Mouse (Mus musculus) neural tube, embryonic 14.5 days (tissue): ENCODE measurements around the gene 4933428G20Rik. TPM values are rescaled to one million over a fixed set of nuclear protein-coding genes. Genes with fewer than 3 reads are reported as not detected.

Source experiments
- ATAC-seq: fragments of 200-750 bp; cut with Nextera tagmentation; 2 replicates; pipeline ENCODE4 v1.8.0; 2017; ENCODE audit warnings: low read depth, mild to moderate bottlenecking, moderate TSS enrichment, moderate library complexity
- H3K27ac ChIP-seq: fragments of 300-500 bp; sonication (generic); 2 replicates; pipeline ENCODE4 v1.5.1; 2014; ENCODE audit warnings: low read depth, mild to moderate bottlenecking, control low read depth, low read length, moderate library complexity, mixed read lengths
- H3K27me3 ChIP-seq: fragments of 300-500 bp; sonication (generic); 2 replicates; pipeline ENCODE4 v1.6.1; 2014; ENCODE audit warnings: low read length; ENCODE audit not compliant: control insufficient read depth, insufficient read depth
- H3K36me3 ChIP-seq: fragments of 300-500 bp; sonication (generic); 2 replicates; pipeline ENCODE4 v1.6.1; 2014; ENCODE audit warnings: low read length, mixed read lengths; ENCODE audit not compliant: control insufficient read depth, insufficient read depth
- H3K4me1 ChIP-seq: fragments of 300-500 bp; sonication (generic); 2 replicates; pipeline ENCODE4 v1.6.1; 2014; ENCODE audit warnings: low read length; ENCODE audit not compliant: control insufficient read depth, insufficient read depth
- H3K4me2 ChIP-seq: fragments of 300-500 bp; sonication (generic); 2 replicates; pipeline ENCODE4 v1.6.1; 2014; ENCODE audit warnings: mild to moderate bottlenecking, low read depth, low read length, control low read depth
- H3K4me3 ChIP-seq: fragments of 300-500 bp; sonication (generic); 2 replicates; pipeline ENCODE4 v1.5.1; 2014; ENCODE audit warnings: low read depth, low read length, control low read depth, mixed read lengths
- H3K9ac ChIP-seq: fragments of 300-500 bp; sonication (generic); replicated peaks from 2 replicates; pipeline ENCODE4 v1.6.1; 2014; ENCODE audit warnings: low read depth, mild to moderate bottlenecking, control low read depth, low read length, mixed read lengths
- H3K9me3 ChIP-seq: fragments of 300-500 bp; sonication (generic); 2 replicates; pipeline ENCODE4 v1.6.1; 2016; ENCODE audit warnings: low read length; ENCODE audit not compliant: control insufficient read depth
- WGBS: fragments of 180-500 bp; shearing (Covaris S2); extraction: QIAGEN DNeasy Blood & Tissue Kit; methylation state at CpG from one replicate; pipeline ENCODE4 v1.1.7; 2014; 5-methylcytosine and 5-hydroxymethylcytosine counted together
- polyA plus RNA-seq: library from polyadenylated mRNA; unstranded; fragments of >200 nt; fragmentation: Nextera tagmentation; extraction: Ambion mirVana; gene quantifications from 2 replicates; pipeline ENCODE4 v1.2.1, GENCODE M21; 2014

The 4933428G20Rik gene
- polyA plus RNA-seq, 1 experiment from 2014 or later: 0.33 TPM

DNA sequence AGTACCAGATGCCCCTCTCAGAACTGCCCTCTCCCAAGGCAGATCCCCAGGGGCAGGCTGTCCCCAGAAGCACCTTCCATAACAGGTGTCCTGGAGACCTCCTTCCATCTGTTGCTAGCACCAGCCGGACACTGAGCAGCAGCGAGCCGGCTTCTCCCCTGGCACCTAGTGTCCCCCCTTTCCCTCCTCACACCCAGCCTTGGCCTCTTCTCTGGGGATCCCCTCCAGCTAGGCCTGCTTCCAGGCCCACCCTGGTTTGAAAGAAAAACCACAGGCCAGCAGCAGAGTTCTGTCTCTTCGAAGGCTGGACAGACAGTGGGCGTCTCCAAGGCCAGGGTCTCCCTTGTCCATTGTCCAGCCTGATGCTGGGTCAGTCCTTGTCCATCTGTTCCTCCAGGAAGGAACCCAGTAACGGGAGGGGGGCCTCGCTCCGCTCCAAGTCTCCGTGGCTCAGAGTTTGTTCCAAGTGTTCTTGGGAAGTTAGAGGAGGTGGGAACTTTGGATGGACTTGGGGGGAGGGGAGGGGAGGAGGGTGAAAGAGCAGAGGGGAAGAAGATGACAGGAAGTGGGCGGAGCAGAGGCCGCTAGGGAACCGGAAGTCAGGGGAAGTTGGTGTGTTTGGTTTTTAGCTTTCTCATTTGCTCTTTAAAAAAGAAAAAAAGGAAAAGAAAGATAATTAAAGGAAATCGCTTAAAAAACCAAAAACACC is 11.7 kb upstream of the 4933428G20Rik start:
- WGBS: 56% methylated on average over 13 of the region's 13 CpGs
- Histone ChIP-seq H3K4me2 (no peak overlapping the region), H3K27ac (no peak overlapping the region), H3K27me3 (no peaks in the 10 kb centered on the region), H3K4me1 (peaks cover 5% of the 10 kb centered on the region; the same call in 1 of the 2 replicates), H3K36me3 (peaks cover 9% of the 10 kb centered on the region; the same call in 1 of the 2 replicates), H3K4me3 (no peak overlapping the region), H3K9ac (no peak overlapping the region), H3K9me3 (no peaks in the 10 kb centered on the region)
- no peak for ATAC-seq

DNA sequence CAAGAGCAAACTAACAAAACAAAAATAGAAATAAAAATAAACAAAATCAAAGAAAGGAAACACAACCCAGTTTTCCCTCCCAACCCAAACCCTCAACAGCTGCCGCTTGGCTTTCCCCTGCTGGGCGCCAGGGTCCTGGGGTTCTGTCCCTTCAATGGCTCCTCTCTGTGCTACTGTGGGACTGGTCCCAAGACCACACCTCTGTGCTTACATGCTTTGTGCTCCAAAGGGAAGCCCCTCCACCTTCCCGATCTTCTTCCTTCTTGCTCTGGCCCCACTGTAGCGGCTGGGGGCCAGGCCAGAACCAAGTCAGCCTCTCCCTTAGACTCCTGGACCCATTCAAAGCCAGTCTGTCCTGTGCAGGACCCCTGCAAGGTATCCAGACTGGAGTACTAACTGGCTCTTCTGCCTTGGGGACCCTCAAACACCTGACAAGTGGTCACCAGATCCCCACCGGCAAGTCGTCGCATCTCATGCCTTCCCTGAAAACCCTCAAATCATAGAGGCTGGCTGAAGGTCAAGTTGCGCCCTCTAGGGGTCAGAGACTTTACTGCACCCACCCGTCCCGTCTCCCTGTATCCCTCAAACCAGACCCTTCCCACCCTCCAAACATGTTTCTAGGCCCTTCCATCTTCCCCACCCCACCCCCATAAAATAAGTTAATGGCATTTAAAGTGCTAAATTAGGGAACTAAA is 11.0 kb upstream of the 4933428G20Rik start:
- 29% methylated on average over 10 of the region's 10 CpGs for WGBS
- Histone ChIP-seq H3K36me3 (peaks cover 8% of the 10 kb centered on the region; the same call in 1 of the 2 replicates), H3K27me3 (no peaks in the 10 kb centered on the region), H3K27ac (no peak overlapping the region), H3K4me2 (no peak overlapping the region), H3K4me3 (no peak overlapping the region), H3K4me1 (peaks cover 5% of the 10 kb centered on the region; the same call in 1 of the 2 replicates), H3K9me3 (no peaks in the 10 kb centered on the region), H3K9ac (no peak overlapping the region)
- no peak for ATAC-seq

DNA sequence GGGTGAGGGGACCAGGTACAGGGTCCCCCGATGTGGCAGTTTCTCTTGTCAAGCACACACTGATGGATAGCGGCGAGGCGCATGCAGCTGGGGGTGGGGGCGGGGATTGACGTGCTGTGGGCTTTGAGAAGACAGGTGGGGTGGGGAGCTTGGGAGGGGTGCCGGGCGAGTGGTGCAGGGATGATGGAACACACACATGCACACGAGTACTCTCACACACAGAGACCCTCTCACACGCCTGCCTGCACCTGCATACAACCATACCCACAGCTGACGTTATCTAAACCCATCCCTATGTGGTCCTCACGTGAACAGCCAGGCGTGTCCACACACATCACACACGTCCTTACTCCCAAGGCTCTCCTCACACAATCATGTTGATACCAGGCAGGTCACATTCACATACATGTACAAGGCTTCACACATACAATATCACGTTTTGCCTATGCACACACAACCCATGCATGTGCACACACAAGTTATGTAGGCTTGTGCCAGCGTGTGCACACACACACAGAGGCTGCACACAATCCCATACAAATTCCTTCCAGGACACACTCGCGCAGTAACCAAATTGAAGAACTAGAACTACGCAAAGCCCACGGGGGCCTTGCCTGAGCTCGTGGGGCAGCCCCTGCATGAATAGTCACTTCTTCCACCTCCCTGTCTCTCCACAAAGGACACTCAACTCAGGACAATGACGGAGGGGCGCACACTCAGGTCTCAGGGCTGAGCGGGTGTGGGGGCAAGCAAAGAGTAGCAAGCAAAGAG is 9.8 kb upstream of the 4933428G20Rik start:
- no peaks in the 10 kb centered on the region for H3K9me3 ChIP-seq
- peaks cover 5% of the 10 kb centered on the region; the same call in 1 of the 2 replicates for H3K4me1 ChIP-seq
- H3K4me3 ChIP-seq: no peak overlapping the region
- no peaks in the 10 kb centered on the region for H3K27me3 ChIP-seq
- 0 out of 2 replicates have a peak, but pooled peaks cover 4% of the 10 kb centered on the region for H3K36me3 ChIP-seq
- ATAC-seq: no peak
- no peak overlapping the region for H3K27ac ChIP-seq
- no peak overlapping the region for H3K4me2 ChIP-seq
- 52% methylated on average over 24 of the region's 24 CpGs for WGBS
- H3K9ac ChIP-seq: no peak overlapping the region

- no peak overlapping the region for H3K27ac ChIP-seq
- H3K36me3 ChIP-seq: no peaks in the 10 kb centered on the region
- ATAC-seq: no peak
- no peaks in the 10 kb centered on the region for H3K27me3 ChIP-seq
- no peak overlapping the region for H3K4me2 ChIP-seq
- no peak overlapping the region for H3K9ac ChIP-seq
- H3K4me3 ChIP-seq: no peak overlapping the region
- peaks cover 5% of the 10 kb centered on the region; the same call in 1 of the 2 replicates for H3K4me1 ChIP-seq
- no peaks in the 10 kb centered on the region for H3K9me3 ChIP-seq
- WGBS: 54% methylated on average over 5 of the region's 5 CpGs
These were observed 8.9 kb upstream of the 4933428G20Rik start for GRCm38 (mm10) chr11:97509058-97509457.

DNA sequence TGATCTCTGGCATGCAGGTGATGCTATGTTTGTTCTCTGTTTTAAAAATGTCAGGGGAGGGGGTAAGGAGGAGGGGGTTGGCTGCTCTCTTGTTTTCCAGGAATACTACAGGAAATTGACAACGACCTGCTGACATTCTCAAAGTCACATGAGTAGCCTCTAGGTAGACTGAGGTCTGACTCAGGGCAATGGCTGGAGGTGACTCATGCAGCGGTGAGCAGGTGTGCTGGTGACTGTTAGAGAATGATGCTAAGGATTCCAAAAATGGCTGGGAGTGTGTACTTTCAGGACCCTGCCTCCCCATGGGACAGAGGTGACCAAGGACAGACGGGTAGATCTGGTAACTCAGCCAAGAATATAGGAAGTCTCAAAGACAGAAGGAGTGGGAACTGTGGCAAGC is 8.1 kb upstream of the 4933428G20Rik start:
- Histone ChIP-seq H3K27ac (no peak overlapping the region), H3K27me3 (no peaks in the 10 kb centered on the region), H3K9me3 (no peaks in the 10 kb centered on the region), H3K4me2 (no peak overlapping the region), H3K9ac (no peak overlapping the region), H3K36me3 (no peaks in the 10 kb centered on the region), H3K4me3 (no peak overlapping the region), H3K4me1 (peaks cover 5% of the 10 kb centered on the region; the same call in 1 of the 2 replicates)
- no peak for ATAC-seq
- WGBS: 79% methylated on average over 3 of the region's 3 CpGs

GRCm38 (mm10) chr11:97506331-97506730 is 6.2 kb upstream of the 4933428G20Rik start:
- WGBS: 43% methylated on average over 8 of the region's 8 CpGs

DNA sequence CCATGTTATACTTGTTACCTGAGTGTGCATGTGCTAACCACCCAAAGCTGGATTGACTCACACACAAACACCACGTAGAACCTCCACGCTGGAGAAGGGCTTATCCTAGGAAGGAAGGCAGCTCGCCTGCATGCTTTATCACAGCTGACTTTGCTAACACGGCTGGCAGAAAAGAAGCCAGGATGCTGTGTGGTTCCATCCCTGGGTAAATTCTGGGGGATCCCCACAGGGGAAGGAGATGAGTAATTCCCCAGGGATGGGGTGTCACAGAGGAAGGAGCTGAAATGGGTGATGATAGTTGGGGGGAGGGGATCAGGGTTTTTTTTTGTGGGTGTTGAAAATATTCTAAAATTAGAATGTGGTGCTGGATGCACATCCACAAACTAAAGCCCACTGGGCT is 5.6 kb upstream of the 4933428G20Rik start:
- peaks cover 7% of the 10 kb centered on the region; the same call in 1 of the 2 replicates for H3K4me1 ChIP-seq
- no peak overlapping the region for H3K9ac ChIP-seq
- H3K9me3 ChIP-seq: no peaks in the 10 kb centered on the region
- H3K36me3 ChIP-seq: peaks cover 4% of the 10 kb centered on the region; the same call in 1 of the 2 replicates
- WGBS: 83% methylated on average over 4 of the region's 4 CpGs
- ATAC-seq: no peak
- H3K27ac ChIP-seq: no peak overlapping the region
- no peak overlapping the region for H3K4me2 ChIP-seq
- no peak overlapping the region for H3K4me3 ChIP-seq
- H3K27me3 ChIP-seq: peaks cover 5% of the 10 kb centered on the region; the same call in 1 of the 2 replicates

More at GRCm38 (mm10) chr11:97506331-97506730, 6.2 kb upstream of the 4933428G20Rik start:
- Histone ChIP-seq H3K9me3 (no peaks in the 10 kb centered on the region), H3K27me3 (0 out of 2 replicates have a peak, but pooled peaks cover under 1% of the 10 kb centered on the region), H3K36me3 (peaks cover 4% of the 10 kb centered on the region; the same call in 1 of the 2 replicates), H3K9ac (no peak overlapping the region), H3K4me1 (peaks cover 5% of the 10 kb centered on the region; the same call in 1 of the 2 replicates), H3K4me3 (no peak overlapping the region), H3K4me2 (no peak overlapping the region), H3K27ac (no peak overlapping the region)
- ATAC-seq: no peak

- Histone ChIP-seq H3K4me3 (no peak overlapping the region), H3K4me2 (no peak overlapping the region), H3K9me3 (no peaks in the 10 kb centered on the region), H3K27ac (no peak overlapping the region), H3K36me3 (peaks cover 4% of the 10 kb centered on the region; the same call in 1 of the 2 replicates), H3K9ac (no peak overlapping the region), H3K4me1 (peaks cover 6% of the 10 kb centered on the region; the same call in 1 of the 2 replicates), H3K27me3 (peaks cover 22% of the 10 kb centered on the region)
- ATAC-seq: no peak
- 85% methylated on average over 4 of the region's 4 CpGs for WGBS
These were observed 2.7 kb upstream of the 4933428G20Rik start for GRCm38 (mm10) chr11:97502846-97503245.
